Mouse (Mus musculus): Measurements from ENCODE around the gene Pakap. TPM values are rescaled to one million over a fixed set of nuclear protein-coding genes. Genes with fewer than 3 reads are reported as not detected.

Pakap gene
- polyA plus RNA-seq, 1 experiment from 2014 or later, result 12.7 TPM

DNA sequence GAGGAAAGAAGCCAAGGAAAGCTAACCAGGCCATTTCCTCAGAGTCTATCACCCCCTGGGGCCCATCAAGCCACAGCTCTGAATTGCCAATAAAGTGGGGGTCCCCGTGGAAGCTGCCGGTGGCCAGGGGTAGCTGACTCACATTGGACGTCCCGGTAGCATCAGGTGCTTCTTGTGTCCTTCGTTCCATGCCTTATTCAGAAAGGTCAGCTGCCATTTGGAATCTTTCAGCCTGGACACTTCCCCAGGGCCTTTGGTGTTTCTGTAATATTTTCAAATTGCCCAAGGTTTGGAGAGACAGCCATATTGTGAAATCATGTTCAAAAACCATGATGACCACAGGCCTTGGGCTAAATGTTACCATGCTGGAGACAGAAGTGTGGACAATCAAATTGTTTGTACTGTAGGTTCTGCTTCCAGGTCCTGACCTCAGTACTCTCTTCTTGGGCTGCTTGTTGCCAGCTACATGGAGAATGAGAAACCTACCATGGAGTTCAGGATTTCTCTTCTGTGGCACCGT is 17.4 kb downstream of the Pakap start:
- H3K9ac ChIP-seq (ENCODE audit: low read depth, low read length), result no peak overlapping the region
- H3K9me3 ChIP-seq (replicated peaks; ENCODE audit: control insufficient read depth, low read length, poor library complexity, severe bottlenecking), result no peaks in the 10 kb centered on the region
- H3K36me3 ChIP-seq (ENCODE audit: control insufficient read depth, insufficient read depth, low read length), result no peaks in the 10 kb centered on the region
- H3K4me1 ChIP-seq (ENCODE audit: control insufficient read depth, insufficient read depth, low read length), result no peaks in the 10 kb centered on the region
- no peak for ATAC-seq
- H3K27me3 ChIP-seq (ENCODE audit: control insufficient read depth, insufficient read depth, low read depth, low read length), result no peaks in the 10 kb centered on the region
- H3K27ac ChIP-seq (ENCODE audit: low read length), result no peak overlapping the region
- H3K4me2 ChIP-seq (ENCODE audit: low read length), result no peak overlapping the region
- 89% methylated on average over 6 of the region's 6 CpGs for WGBS
- no peak overlapping the region for H3K4me3 ChIP-seq (ENCODE audit: low read depth, low read length)

DNA sequence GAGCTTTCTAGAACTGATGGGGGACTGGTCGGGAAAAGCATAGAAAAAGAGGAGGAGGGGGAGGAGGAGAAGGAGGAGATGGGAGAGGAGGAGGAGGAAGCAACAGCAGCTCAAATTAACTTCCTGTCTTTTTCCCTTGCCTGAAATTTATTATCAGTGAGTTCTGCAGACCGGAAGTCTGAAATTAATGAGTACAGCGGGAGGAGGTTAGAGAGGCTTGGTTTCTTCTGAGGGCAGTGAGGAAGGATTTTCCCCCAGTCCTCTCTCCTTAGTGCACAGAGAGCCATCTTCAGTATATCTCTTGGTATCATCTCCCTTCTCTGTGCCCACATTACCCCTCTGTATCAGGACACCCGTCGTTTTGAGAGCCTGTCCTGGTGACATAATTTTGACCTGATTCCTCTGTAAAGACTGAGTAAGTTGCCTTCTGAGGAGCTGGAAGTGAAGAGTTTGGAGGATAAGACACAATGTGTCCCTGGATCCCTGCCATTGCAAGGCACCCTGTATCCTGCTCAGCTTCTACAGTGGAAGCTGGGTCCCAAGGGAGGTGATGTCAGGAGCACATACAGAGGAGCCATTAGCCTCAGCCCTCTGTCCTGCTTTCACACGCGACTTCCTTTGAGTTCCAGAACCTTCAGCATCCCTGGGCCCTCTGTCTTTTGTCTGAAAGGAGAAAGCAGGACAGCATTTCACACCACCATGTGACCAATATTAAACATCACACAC is 19.1 kb downstream of the Pakap start:
- Histone ChIP-seq H3K4me1 (ENCODE audit: control insufficient read depth, insufficient read depth, low read length) (no peaks in the 10 kb centered on the region), H3K4me2 (ENCODE audit: low read length) (no peak overlapping the region), H3K9me3 (replicated peaks; ENCODE audit: control insufficient read depth, low read length, poor library complexity, severe bottlenecking) (no peaks in the 10 kb centered on the region), H3K27me3 (ENCODE audit: control insufficient read depth, insufficient read depth, low read depth, low read length) (no peaks in the 10 kb centered on the region), H3K9ac (ENCODE audit: low read depth, low read length) (no peak overlapping the region), H3K27ac (ENCODE audit: low read length) (no peak overlapping the region), H3K36me3 (ENCODE audit: control insufficient read depth, insufficient read depth, low read length) (no peaks in the 10 kb centered on the region), H3K4me3 (ENCODE audit: low read depth, low read length) (no peak overlapping the region)
- ATAC-seq, result no peak
- WGBS, result 84% methylated on average over 7 of the region's 7 CpGs

DNA sequence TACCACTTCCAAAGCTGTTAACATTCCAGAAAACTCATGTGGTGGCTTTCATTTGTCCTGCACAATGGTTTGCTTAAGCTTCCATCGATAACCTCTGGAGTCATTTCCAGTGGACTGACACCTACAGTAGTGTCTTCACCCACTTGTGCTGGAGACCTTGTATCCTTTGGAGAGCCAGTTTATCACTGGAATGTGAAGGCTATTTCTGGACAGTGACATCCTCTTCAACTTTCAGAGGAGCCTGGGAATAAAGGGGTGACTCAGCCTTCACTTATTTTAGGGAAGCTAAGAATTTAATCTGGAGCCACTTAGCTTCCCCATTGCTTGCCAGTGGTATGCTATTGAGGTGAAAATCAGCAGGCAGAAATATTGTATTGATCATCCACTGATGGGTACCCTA is 20.4 kb downstream of the Pakap start:
- no peaks in the 10 kb centered on the region for H3K4me1 ChIP-seq (ENCODE audit: control insufficient read depth, insufficient read depth, low read length)
- H3K27me3 ChIP-seq (ENCODE audit: control insufficient read depth, insufficient read depth, low read depth, low read length), result no peaks in the 10 kb centered on the region
- no peak overlapping the region for H3K27ac ChIP-seq (ENCODE audit: low read length)
- H3K4me3 ChIP-seq (ENCODE audit: low read depth, low read length), result no peak overlapping the region
- H3K9ac ChIP-seq (ENCODE audit: low read depth, low read length), result no peak overlapping the region
- ATAC-seq, result no peak
- no peak overlapping the region for H3K4me2 ChIP-seq (ENCODE audit: low read length)
- WGBS, result 100% methylated on average over 1 of the region's 1 CpGs
- no peaks in the 10 kb centered on the region for H3K36me3 ChIP-seq (ENCODE audit: control insufficient read depth, insufficient read depth, low read length)
- H3K9me3 ChIP-seq (replicated peaks; ENCODE audit: control insufficient read depth, low read length, poor library complexity, severe bottlenecking), result no peaks in the 10 kb centered on the region

DNA sequence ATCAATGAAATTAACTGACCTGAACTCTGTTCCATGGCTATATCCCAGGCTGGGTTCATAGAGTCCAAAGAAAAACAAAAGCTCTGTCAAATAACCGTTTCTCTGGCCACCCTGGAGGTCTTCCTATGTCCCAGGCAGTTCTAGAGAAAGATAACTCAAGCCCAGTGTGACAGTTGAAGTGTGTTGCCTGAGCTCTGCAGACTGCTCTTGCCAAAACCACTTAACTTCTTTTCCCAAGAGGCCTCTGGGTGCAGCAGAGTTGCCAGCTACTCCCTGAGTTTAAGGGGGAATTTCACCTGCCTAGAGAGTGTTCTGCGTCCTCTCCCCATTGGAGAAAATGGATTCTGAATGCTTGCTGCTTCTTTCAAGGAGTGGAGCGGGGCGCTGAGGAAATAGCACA is 24.8 kb downstream of the Pakap start:
- Histone ChIP-seq H3K27me3 (ENCODE audit: control insufficient read depth, insufficient read depth, low read depth, low read length) (no peaks in the 10 kb centered on the region), H3K4me2 (ENCODE audit: low read length) (no peak overlapping the region), H3K4me3 (ENCODE audit: low read depth, low read length) (no peak overlapping the region), H3K9me3 (replicated peaks; ENCODE audit: control insufficient read depth, low read length, poor library complexity, severe bottlenecking) (no peaks in the 10 kb centered on the region), H3K4me1 (ENCODE audit: control insufficient read depth, insufficient read depth, low read length) (no peaks in the 10 kb centered on the region), H3K36me3 (ENCODE audit: control insufficient read depth, insufficient read depth, low read length) (no peaks in the 10 kb centered on the region), H3K9ac (ENCODE audit: low read depth, low read length) (no peak overlapping the region), H3K27ac (ENCODE audit: low read length) (no peak overlapping the region)
- ATAC-seq, result no peak
- WGBS, result 81% methylated on average over 4 of the region's 4 CpGs

DNA sequence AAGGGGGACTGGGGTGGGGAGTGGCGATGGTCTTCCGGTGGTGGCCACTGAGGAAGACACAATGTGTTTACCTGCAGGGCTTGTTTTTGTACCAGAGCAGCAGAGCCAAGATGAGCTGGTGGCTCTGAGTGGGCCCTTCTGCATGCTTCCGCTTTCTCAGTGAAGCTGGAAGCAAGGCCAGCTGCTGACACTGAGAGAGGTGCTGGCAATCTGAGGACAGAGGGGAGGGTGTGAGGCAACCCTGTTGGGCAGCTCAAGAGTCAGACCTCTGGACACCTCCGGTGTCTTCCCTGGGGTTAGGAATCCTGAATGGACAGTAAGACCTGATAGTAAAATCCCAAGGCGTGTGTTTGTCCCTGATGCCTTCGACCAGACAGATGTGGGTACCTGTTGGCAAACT is 32.0 kb downstream of the Pakap start:
- ATAC-seq, result no peak
- Histone ChIP-seq H3K4me3 (ENCODE audit: low read depth, low read length) (no peak overlapping the region), H3K36me3 (ENCODE audit: control insufficient read depth, insufficient read depth, low read length) (no peaks in the 10 kb centered on the region), H3K9me3 (replicated peaks; ENCODE audit: control insufficient read depth, low read length, poor library complexity, severe bottlenecking) (no peaks in the 10 kb centered on the region), H3K4me1 (ENCODE audit: control insufficient read depth, insufficient read depth, low read length) (no peaks in the 10 kb centered on the region), H3K9ac (ENCODE audit: low read depth, low read length) (no peak overlapping the region), H3K27me3 (ENCODE audit: control insufficient read depth, insufficient read depth, low read depth, low read length) (no peaks in the 10 kb centered on the region), H3K4me2 (ENCODE audit: low read length) (no peak overlapping the region), H3K27ac (ENCODE audit: low read length) (no peak overlapping the region)
- 90% methylated on average over 6 of the region's 6 CpGs for WGBS

DNA sequence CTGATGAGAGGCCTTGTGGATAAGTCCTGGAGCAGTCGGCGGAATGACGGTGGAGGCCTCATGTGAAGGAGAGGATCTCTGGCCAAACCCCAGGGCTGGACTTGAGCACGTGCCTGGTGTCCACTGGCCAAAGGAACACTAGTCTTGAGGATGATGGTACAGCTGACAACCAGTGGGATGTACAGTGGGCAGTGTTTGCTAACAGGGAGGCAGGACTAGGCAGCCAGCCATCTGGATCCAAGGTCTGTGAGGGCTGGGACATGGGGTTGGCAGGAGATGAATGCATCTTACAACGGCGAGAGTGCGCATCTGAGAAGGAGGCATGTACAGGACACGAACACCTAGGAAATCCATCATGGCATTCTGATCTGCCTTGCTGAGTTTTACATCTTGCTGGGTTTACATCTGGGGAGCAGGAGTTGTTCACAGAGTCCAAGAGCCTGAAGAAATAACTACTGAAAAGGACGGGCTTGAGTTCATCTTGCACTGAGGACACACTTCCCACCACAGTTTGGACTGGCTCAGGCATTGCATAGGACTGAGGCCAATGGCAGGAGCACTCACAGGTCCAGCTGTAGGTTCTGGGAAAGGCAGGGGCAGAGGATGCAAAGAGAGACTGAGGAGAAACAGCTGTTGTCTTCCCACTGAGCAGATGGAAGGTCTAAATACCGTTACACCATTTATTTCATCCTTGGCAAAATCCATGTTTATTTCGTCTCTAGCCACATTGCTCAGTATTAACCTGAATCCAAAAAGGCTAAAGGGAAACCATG is 32.9 kb downstream of the Pakap start:
- H3K27ac ChIP-seq (ENCODE audit: low read length), result no peak overlapping the region
- H3K36me3 ChIP-seq (ENCODE audit: control insufficient read depth, insufficient read depth, low read length), result no peaks in the 10 kb centered on the region
- H3K4me1 ChIP-seq (ENCODE audit: control insufficient read depth, insufficient read depth, low read length), result no peaks in the 10 kb centered on the region
- no peak overlapping the region for H3K4me2 ChIP-seq (ENCODE audit: low read length)
- H3K4me3 ChIP-seq (ENCODE audit: low read depth, low read length), result no peak overlapping the region
- WGBS, result 95% methylated on average over 11 of the region's 11 CpGs
- H3K27me3 ChIP-seq (ENCODE audit: control insufficient read depth, insufficient read depth, low read depth, low read length), result no peaks in the 10 kb centered on the region
- no peak for ATAC-seq
- no peaks in the 10 kb centered on the region for H3K9me3 ChIP-seq (replicated peaks; ENCODE audit: control insufficient read depth, low read length, poor library complexity, severe bottlenecking)
- H3K9ac ChIP-seq (ENCODE audit: low read depth, low read length), result no peak overlapping the region

DNA sequence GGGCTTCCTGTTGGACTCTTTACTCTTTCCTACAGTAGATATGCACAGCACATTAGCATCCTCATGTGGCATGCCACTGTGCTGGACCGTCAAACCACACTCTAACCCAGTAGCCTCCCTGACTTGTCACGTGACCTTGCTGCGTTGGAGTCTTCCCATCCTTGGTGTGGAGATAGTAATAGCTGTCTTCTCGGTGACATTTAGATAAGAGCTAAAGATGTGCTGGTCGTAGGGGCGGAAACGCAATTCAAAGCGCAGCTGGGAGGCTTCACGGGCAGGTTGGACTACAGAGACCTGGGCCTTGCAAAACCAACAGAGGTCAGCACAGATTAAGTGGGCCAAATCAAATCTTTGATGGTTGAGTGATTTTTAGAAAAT is 33.5 kb downstream of the Pakap start:
- H3K27ac ChIP-seq (ENCODE audit: low read length), result no peak overlapping the region
- no peaks in the 10 kb centered on the region for H3K9me3 ChIP-seq (replicated peaks; ENCODE audit: control insufficient read depth, low read length, poor library complexity, severe bottlenecking)
- ATAC-seq, result no peak
- no peaks in the 10 kb centered on the region for H3K36me3 ChIP-seq (ENCODE audit: control insufficient read depth, insufficient read depth, low read length)
- no peak overlapping the region for H3K9ac ChIP-seq (ENCODE audit: low read depth, low read length)
- no peak overlapping the region for H3K4me3 ChIP-seq (ENCODE audit: low read depth, low read length)
- WGBS, result 81% methylated on average over 9 of the region's 9 CpGs
- no peak overlapping the region for H3K4me2 ChIP-seq (ENCODE audit: low read length)
- no peaks in the 10 kb centered on the region for H3K4me1 ChIP-seq (ENCODE audit: control insufficient read depth, insufficient read depth, low read length)
- H3K27me3 ChIP-seq (ENCODE audit: control insufficient read depth, insufficient read depth, low read depth, low read length), result no peaks in the 10 kb centered on the region

DNA sequence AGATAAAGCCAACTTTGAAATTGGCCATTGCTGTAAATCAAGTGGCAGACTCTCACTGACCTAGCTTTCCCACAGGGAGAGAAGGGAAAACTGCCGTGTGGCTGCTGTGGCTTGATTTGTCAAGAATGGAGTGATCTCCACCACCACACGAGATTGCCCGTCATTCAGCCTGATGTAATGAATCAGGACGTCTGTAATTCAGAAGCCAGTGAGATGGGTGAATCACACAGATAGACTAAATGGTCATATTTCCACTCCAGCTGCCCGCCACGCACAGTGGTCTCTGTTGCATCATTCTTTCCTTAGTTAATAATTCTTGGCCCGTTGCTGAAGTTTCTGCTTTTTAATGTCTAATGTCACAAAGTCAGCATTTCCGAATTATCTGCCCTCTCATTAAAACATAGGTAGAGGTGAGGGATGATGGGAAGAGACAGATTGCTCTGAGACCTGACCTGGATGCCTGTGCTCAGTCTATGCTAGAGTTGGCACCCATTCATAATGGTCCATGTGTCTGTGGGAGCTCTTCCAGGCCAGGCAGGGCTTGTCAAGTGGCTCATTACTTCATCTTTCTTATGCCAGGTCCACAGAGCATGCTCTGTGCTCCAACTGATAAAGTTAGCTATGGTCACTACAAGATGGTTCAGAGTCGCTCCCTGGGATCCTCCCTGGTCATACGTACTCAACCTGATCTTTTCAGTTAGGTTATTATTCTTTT is 34.1 kb downstream of the Pakap start:
- Histone ChIP-seq H3K27me3 (ENCODE audit: control insufficient read depth, insufficient read depth, low read depth, low read length) (no peaks in the 10 kb centered on the region), H3K4me3 (ENCODE audit: low read depth, low read length) (no peak overlapping the region), H3K4me2 (ENCODE audit: low read length) (no peak overlapping the region), H3K9me3 (replicated peaks; ENCODE audit: control insufficient read depth, low read length, poor library complexity, severe bottlenecking) (no peaks in the 10 kb centered on the region), H3K27ac (ENCODE audit: low read length) (no peak overlapping the region), H3K36me3 (ENCODE audit: control insufficient read depth, insufficient read depth, low read length) (no peaks in the 10 kb centered on the region), H3K9ac (ENCODE audit: low read depth, low read length) (no peak overlapping the region), H3K4me1 (ENCODE audit: control insufficient read depth, insufficient read depth, low read length) (no peaks in the 10 kb centered on the region)
- no peak for ATAC-seq
- 88% methylated on average over 10 of the region's 10 CpGs for WGBS

DNA sequence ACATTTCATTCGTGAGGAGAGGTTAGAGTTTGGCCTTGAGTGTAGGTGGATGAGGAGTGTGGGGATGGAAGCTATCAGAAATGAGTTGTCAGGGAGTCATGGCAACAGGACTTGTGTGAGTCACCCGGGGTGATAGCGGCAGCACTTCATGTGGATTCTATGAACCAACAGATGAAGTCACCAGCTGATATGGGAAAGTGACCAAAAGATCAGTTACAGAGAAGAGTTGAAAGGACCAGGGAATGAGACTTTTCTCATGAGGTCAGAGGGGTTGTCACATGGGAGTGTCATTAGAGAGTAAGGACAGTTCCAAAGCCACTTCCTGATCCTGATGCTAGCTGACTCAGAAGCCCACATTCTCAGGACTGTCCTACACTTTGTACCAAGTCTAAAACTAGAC is 38.3 kb downstream of the Pakap start:
- no peak overlapping the region for H3K9ac ChIP-seq (ENCODE audit: low read depth, low read length)
- no peaks in the 10 kb centered on the region for H3K27me3 ChIP-seq (ENCODE audit: control insufficient read depth, insufficient read depth, low read depth, low read length)
- no peak overlapping the region for H3K4me2 ChIP-seq (ENCODE audit: low read length)
- no peak overlapping the region for H3K4me3 ChIP-seq (ENCODE audit: low read depth, low read length)
- H3K4me1 ChIP-seq (ENCODE audit: control insufficient read depth, insufficient read depth, low read length), result 0 out of 2 replicates have a peak, but pooled peaks cover 2% of the 10 kb centered on the region
- 87% methylated on average over 3 of the region's 3 CpGs for WGBS
- no peak for ATAC-seq
- no peaks in the 10 kb centered on the region for H3K36me3 ChIP-seq (ENCODE audit: control insufficient read depth, insufficient read depth, low read length)
- no peak overlapping the region for H3K27ac ChIP-seq (ENCODE audit: low read length)
- no peaks in the 10 kb centered on the region for H3K9me3 ChIP-seq (replicated peaks; ENCODE audit: control insufficient read depth, low read length, poor library complexity, severe bottlenecking)
